Mouse (Mus musculus): ENCODE results near the gene Rpl18a.
"Not testable (repeated sequence)": the region's sequence is repeated elsewhere in the genome, so short reads cannot be mapped to it uniquely, and the experiment has no call there.

The Rpl18a gene

GRCm38 (mm10) chr8:70903112-70903511 lies 5.9 kb upstream of the Rpl18a start:
- no peak for DNase-seq (ENCODE audit: low spot score)

GRCm38 (mm10) chr8:70902211-70902610 lies 5.0 kb upstream of the Rpl18a start:
- DNase-seq (ENCODE audit: low spot score), result no peak

GRCm38 (mm10) chr8:70900872-70901387 lies 3.7 kb upstream of the Rpl18a start:
- DNase-seq (ENCODE audit: low spot score), result no peak

- no peak for DNase-seq (ENCODE audit: low spot score)
These were observed 2.0 kb upstream of the Rpl18a start for GRCm38 (mm10) chr8:70899226-70899625.

GRCm38 (mm10) chr8:70898661-70899198 lies 1.5 kb upstream of the Rpl18a start:
- DNase-seq (ENCODE audit: low spot score), result no peak

- DNase-seq (ENCODE audit: low spot score), result peak; percentile 94
These were observed 635 bp upstream of the Rpl18a start for GRCm38 (mm10) chr8:70897681-70898413.

GRCm38 (mm10) chr8:70896316-70897020 lies 744 bp downstream of the Rpl18a start:
- no peak for DNase-seq (ENCODE audit: low spot score)

- DNase-seq (ENCODE audit: low spot score), result not testable (repeated sequence)
These were observed 1.5 kb downstream of the Rpl18a start for GRCm38 (mm10) chr8:70895571-70896259.

GRCm38 (mm10) chr8:70894771-70895545 lies 2.3 kb downstream of the Rpl18a start:
- no peak for DNase-seq (ENCODE audit: low spot score)

GRCm38 (mm10) chr8:70894385-70894720 lies 2.9 kb downstream of the Rpl18a start:
- DNase-seq (ENCODE audit: low spot score), result no peak

- peak; percentile 93 for DNase-seq (ENCODE audit: low spot score)
These were observed 3.4 kb downstream of the Rpl18a start for GRCm38 (mm10) chr8:70893656-70894384.

GRCm38 (mm10) chr8:70892896-70893655 lies 4.1 kb downstream of the Rpl18a start:
- DNase-seq (ENCODE audit: low spot score), result peak; percentile 57

GRCm38 (mm10) chr8:70892022-70892895 lies 5.0 kb downstream of the Rpl18a start, which contains the start of gene Slc5a5:
TSS of gene Slc5a5 (minus strand) at chr8:70892757.
- DNase-seq (ENCODE audit: low spot score), result peak; percentile 58

- peak; percentile 58 for DNase-seq (ENCODE audit: low spot score)
These were observed 5.9 kb downstream of the Rpl18a start for GRCm38 (mm10) chr8:70891356-70891755.

GRCm38 (mm10) chr8:70890656-70891055 lies 6.6 kb downstream of the Rpl18a start:
- no peak for DNase-seq (ENCODE audit: low spot score)

- no peak for DNase-seq (ENCODE audit: low spot score)
These were observed 9.5 kb downstream of the Rpl18a start for GRCm38 (mm10) chr8:70887669-70888068.

GRCm38 (mm10) chr8:70885612-70886011 lies 11.6 kb downstream of the Rpl18a start:
- DNase-seq (ENCODE audit: low spot score), result peak; percentile 65

- no peak for DNase-seq (ENCODE audit: low spot score)
These were observed 12.5 kb downstream of the Rpl18a start for GRCm38 (mm10) chr8:70884683-70885082.

- DNase-seq (ENCODE audit: low spot score), result no peak
These were observed 13.0 kb downstream of the Rpl18a start for GRCm38 (mm10) chr8:70884186-70884585.
